Mouse (Mus musculus): ENCODE measurements around the gene Dnajb5. TPM values are rescaled to one million over a fixed set of nuclear protein-coding genes. Genes with fewer than 3 reads are reported as not detected.

Dnajb5 gene
- polyA plus RNA-seq, 1 experiment = 5.3 TPM

DNA sequence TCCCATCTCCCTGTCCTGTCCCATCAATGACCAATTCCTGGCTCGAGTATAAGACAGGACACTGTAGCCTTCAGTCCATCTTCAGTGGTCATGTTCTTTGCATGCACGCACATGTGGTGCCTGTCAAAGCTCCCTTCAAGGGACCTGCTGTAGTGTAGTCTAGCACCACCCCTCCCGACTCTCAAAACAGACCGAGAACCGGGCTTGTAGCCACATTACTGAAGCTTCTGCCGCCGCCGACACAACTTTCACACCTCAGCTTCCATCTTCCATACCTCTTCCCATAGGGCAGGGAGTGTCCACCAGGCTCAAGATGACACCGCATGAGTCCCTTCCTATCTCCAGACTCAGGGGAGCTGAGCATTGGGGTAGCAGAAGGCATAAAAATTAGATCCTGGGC lies 5.4 kb upstream of the Dnajb5 start:
- H3K4me3 ChIP-seq (ENCODE audit: insufficient read depth, poor library complexity, severe bottlenecking) = no peak overlapping the region
- no peak overlapping the region for H3ac ChIP-seq (ENCODE audit: control insufficient read depth, insufficient read length, low read depth)
- no peaks in the 10 kb centered on the region for H3K36me3 ChIP-seq (ENCODE audit: control insufficient read depth, insufficient read depth)
- no peak for TF ChIP-seq CEBPB (IDR thresholded peaks at IDR 0.05; ENCODE audit: low read depth)
- no peak for TF ChIP-seq MAX (IDR thresholded peaks at IDR 0.05)
- TF ChIP-seq MYOG (IDR thresholded peaks at IDR 0.05; ENCODE audit: control insufficient read depth, extremely low read depth, insufficient read length) = no peak
- TF ChIP-seq MYOD1 (IDR thresholded peaks at IDR 0.05; ENCODE audit: control insufficient read depth, insufficient read length, low read depth) = no peak
- TF ChIP-seq FOSL1 (IDR thresholded peaks at IDR 0.05; ENCODE audit: insufficient read depth, low read length, poor library complexity, severe bottlenecking) = no peak
- no peak for TF ChIP-seq CTCF (IDR thresholded peaks at IDR 0.05; ENCODE audit: control insufficient read depth, insufficient read depth, insufficient read length)
- no peak for TF ChIP-seq USF1 (IDR thresholded peaks at IDR 0.05; ENCODE audit: low read depth)
- peaks cover 4% of the 10 kb centered on the region for H3K27me3 ChIP-seq (ENCODE audit: control insufficient read depth, insufficient read depth, insufficient read length)
- no peaks in the 10 kb centered on the region for H3K79me2 ChIP-seq (ENCODE audit: control insufficient read depth, insufficient read depth)
- H3K79me3 ChIP-seq (ENCODE audit: low read depth) = no peaks in the 10 kb centered on the region

- Histone ChIP-seq H3K27me3 (ENCODE audit: control insufficient read depth, insufficient read depth, insufficient read length) (no peaks in the 10 kb centered on the region), H3ac (ENCODE audit: control insufficient read depth, insufficient read length, low read depth) (no peak overlapping the region), H3K79me2 (ENCODE audit: control insufficient read depth, insufficient read depth) (no peaks in the 10 kb centered on the region), H3K36me3 (ENCODE audit: control insufficient read depth, insufficient read depth) (no peaks in the 10 kb centered on the region), H3K4me3 (ENCODE audit: insufficient read depth, poor library complexity, severe bottlenecking) (no peak overlapping the region), H3K79me3 (ENCODE audit: low read depth) (no peaks in the 10 kb centered on the region)
- TF ChIP-seq FOSL1 (IDR thresholded peaks at IDR 0.05; ENCODE audit: insufficient read depth, low read length, poor library complexity, severe bottlenecking) (no peak), MAX (IDR thresholded peaks at IDR 0.05) (peak; percentile 53)
Observed at GRCm38 (mm10) chr4:42945043-42945442, 4.6 kb upstream of the Dnajb5 start.

DNA sequence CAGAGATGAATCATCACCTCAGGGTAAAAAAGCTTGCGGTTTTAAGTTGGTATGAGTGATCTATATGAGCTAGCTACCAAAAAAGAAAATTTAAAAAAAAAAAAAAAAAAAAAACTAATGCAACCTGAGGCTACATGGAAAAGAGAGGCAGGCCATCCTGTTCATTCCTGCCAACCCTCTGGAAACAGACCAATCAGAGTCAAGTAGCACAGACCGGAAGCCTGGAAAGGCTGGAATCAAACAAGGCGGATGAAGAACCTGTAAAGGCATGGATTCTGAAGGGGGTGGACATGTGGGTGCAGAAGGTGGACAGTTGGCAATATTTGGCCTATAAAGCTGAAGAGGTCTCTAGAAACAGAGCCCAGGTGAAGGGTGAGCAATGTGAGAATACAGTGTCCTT lies 4.2 kb upstream of the Dnajb5 start:
- Histone ChIP-seq H3K27me3 (ENCODE audit: control insufficient read depth, insufficient read depth, insufficient read length) (no peaks in the 10 kb centered on the region), H3ac (ENCODE audit: control insufficient read depth, insufficient read length, low read depth) (no peak overlapping the region), H3K4me3 (ENCODE audit: insufficient read depth, poor library complexity, severe bottlenecking) (no peak overlapping the region), H3K79me3 (ENCODE audit: low read depth) (no peaks in the 10 kb centered on the region), H3K79me2 (ENCODE audit: control insufficient read depth, insufficient read depth) (no peaks in the 10 kb centered on the region), H3K36me3 (ENCODE audit: control insufficient read depth, insufficient read depth) (no peaks in the 10 kb centered on the region)
- TF ChIP-seq MAX (IDR thresholded peaks at IDR 0.05) (no peak), USF1 (IDR thresholded peaks at IDR 0.05; ENCODE audit: low read depth) (no peak), CTCF (IDR thresholded peaks at IDR 0.05; ENCODE audit: control insufficient read depth, insufficient read depth, insufficient read length) (no peak), MYOG (IDR thresholded peaks at IDR 0.05; ENCODE audit: control insufficient read depth, extremely low read depth, insufficient read length) (no peak), FOSL1 (IDR thresholded peaks at IDR 0.05; ENCODE audit: insufficient read depth, low read length, poor library complexity, severe bottlenecking) (no peak), CEBPB (IDR thresholded peaks at IDR 0.05; ENCODE audit: low read depth) (no peak), MYOD1 (IDR thresholded peaks at IDR 0.05; ENCODE audit: control insufficient read depth, insufficient read length, low read depth) (no peak)

- no peak overlapping the region for H3K4me3 ChIP-seq (ENCODE audit: insufficient read depth, poor library complexity, severe bottlenecking)
- no peak overlapping the region for H3ac ChIP-seq (ENCODE audit: control insufficient read depth, insufficient read length, low read depth)
- no peak for TF ChIP-seq USF1 (IDR thresholded peaks at IDR 0.05; ENCODE audit: low read depth)
- TF ChIP-seq CTCF (IDR thresholded peaks at IDR 0.05; ENCODE audit: control insufficient read depth, insufficient read depth, insufficient read length) = no peak
- no peaks in the 10 kb centered on the region for H3K36me3 ChIP-seq (ENCODE audit: control insufficient read depth, insufficient read depth)
- no peaks in the 10 kb centered on the region for H3K79me3 ChIP-seq (ENCODE audit: low read depth)
- no peaks in the 10 kb centered on the region for H3K27me3 ChIP-seq (ENCODE audit: control insufficient read depth, insufficient read depth, insufficient read length)
- no peaks in the 10 kb centered on the region for H3K79me2 ChIP-seq (ENCODE audit: control insufficient read depth, insufficient read depth)
Observed at GRCm38 (mm10) chr4:42945952-42946351, 3.7 kb upstream of the Dnajb5 start.

DNA sequence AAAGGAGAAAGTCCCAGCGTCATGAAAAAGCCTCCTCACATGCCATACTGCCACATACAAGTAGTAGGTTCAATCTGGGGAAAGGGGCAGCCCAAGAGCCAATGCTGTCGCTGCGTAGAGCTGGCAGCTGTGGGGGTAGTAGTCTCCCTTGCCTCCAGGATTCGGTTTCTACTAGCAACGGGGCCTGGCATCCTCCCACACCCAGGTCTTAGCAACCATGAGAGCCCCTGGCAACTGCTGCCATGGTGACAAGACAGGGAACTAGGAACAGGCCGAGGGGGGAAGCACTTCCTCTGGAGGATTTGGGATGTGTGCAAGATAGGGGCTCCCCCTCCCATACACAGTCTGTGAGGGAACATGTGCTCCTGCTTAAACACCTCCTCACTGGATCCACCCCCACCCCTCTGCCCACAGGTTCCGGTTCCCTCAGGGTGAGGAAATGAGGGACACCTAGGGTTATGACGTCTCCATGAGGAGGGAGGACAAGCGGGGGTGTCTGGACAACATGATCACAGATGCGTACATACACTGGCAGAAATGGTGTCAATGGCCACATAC lies 2.8 kb upstream of the Dnajb5 start:
- no peak for TF ChIP-seq MYOG (IDR thresholded peaks at IDR 0.05; ENCODE audit: control insufficient read depth, extremely low read depth, insufficient read length)
- TF ChIP-seq FOSL1 (IDR thresholded peaks at IDR 0.05; ENCODE audit: insufficient read depth, low read length, poor library complexity, severe bottlenecking) = no peak
- TF ChIP-seq USF1 (IDR thresholded peaks at IDR 0.05; ENCODE audit: low read depth) = no peak
- no peak for TF ChIP-seq MAX (IDR thresholded peaks at IDR 0.05)
- no peak overlapping the region for H3ac ChIP-seq (ENCODE audit: control insufficient read depth, insufficient read length, low read depth)
- no peaks in the 10 kb centered on the region for H3K27me3 ChIP-seq (ENCODE audit: control insufficient read depth, insufficient read depth, insufficient read length)
- H3K4me3 ChIP-seq (ENCODE audit: insufficient read depth, poor library complexity, severe bottlenecking) = no peak overlapping the region
- H3K36me3 ChIP-seq (ENCODE audit: control insufficient read depth, insufficient read depth) = no peaks in the 10 kb centered on the region
- H3K79me2 ChIP-seq (ENCODE audit: control insufficient read depth, insufficient read depth) = no peaks in the 10 kb centered on the region
- H3K79me3 ChIP-seq (ENCODE audit: low read depth) = no peaks in the 10 kb centered on the region

DNA sequence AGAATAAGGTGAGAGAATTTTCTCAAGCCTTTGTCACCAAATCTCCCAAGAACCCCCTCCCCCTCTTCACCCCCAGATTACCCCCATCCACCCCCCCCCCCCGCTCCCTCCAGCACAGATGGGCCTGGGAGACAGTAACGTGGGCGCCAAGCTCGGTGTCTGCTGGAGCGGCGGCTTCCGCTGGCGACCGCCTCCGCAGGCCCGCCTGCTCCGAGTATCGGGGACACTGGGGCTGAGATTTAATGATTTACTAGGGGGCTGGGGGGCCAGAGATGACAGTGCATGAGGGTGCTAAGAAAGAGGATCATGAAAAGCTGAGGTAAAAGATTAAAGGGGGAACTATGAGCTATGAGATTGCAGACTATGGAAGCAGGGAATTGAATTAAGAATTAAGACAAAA lies 1.1 kb upstream of the Dnajb5 start:
- Histone ChIP-seq H3K79me2 (ENCODE audit: control insufficient read depth, insufficient read depth) (no peaks in the 10 kb centered on the region), H3K27me3 (ENCODE audit: control insufficient read depth, insufficient read depth, insufficient read length) (no peaks in the 10 kb centered on the region), H3K4me3 (ENCODE audit: insufficient read depth, poor library complexity, severe bottlenecking) (no peak overlapping the region), H3K36me3 (ENCODE audit: control insufficient read depth, insufficient read depth) (no peaks in the 10 kb centered on the region), H3K79me3 (ENCODE audit: low read depth) (no peaks in the 10 kb centered on the region), H3ac (ENCODE audit: control insufficient read depth, insufficient read length, low read depth) (no peak overlapping the region)
- no peak for TF ChIP-seq USF1 (IDR thresholded peaks at IDR 0.05; ENCODE audit: low read depth)
- no peak for TF ChIP-seq MYOD1 (IDR thresholded peaks at IDR 0.05; ENCODE audit: control insufficient read depth, insufficient read length, low read depth)
- no peak for TF ChIP-seq MYOG (IDR thresholded peaks at IDR 0.05; ENCODE audit: control insufficient read depth, extremely low read depth, insufficient read length)
- TF ChIP-seq CEBPB (IDR thresholded peaks at IDR 0.05; ENCODE audit: low read depth) = no peak
- no peak for TF ChIP-seq MAX (IDR thresholded peaks at IDR 0.05)
- TF ChIP-seq CTCF (IDR thresholded peaks at IDR 0.05; ENCODE audit: control insufficient read depth, insufficient read depth, insufficient read length) = no peak
